Mouse (Mus musculus) kidney, adult 2 months (tissue): ENCODE results near the gene Mcur1.

Experiments used
- CTCF ChIP-seq: fragments of 200-500 bp; conservative IDR thresholded peaks from 2 replicates; pipeline ENCODE4 v1.5.1; 2011; ENCODE audit warnings: low read depth, mild to moderate bottlenecking, control low read depth, low read length, moderate library complexity, mixed read lengths; ENCODE audit not compliant: insufficient read depth, insufficient read length
- POLR2A ChIP-seq: fragments of 200-500 bp; IDR thresholded peaks from one replicate; pipeline ENCODE4 v1.6.1; 2011; ENCODE audit warnings: low read depth, low read length, control low read depth

- TF ChIP-seq CTCF, result no peak
- no peak for TF ChIP-seq POLR2A
Observed at GRCm38 (mm10) chr13:43550676-43551075, 9.3 kb downstream of the Mcur1 start.
